Mouse (Mus musculus): ENCODE data around the gene Cited4. TPM values are rescaled to one million over a fixed set of nuclear protein-coding genes. Genes with fewer than 3 reads are reported as not detected.
A peak's percentile ranks its signal among the peaks of the same experiment; 100 is the strongest.

Cited4 gene
- total and polyA plus RNA-seq, 3 experiments = 23.3 to 58.1 TPM; not detected in 1

DNA sequence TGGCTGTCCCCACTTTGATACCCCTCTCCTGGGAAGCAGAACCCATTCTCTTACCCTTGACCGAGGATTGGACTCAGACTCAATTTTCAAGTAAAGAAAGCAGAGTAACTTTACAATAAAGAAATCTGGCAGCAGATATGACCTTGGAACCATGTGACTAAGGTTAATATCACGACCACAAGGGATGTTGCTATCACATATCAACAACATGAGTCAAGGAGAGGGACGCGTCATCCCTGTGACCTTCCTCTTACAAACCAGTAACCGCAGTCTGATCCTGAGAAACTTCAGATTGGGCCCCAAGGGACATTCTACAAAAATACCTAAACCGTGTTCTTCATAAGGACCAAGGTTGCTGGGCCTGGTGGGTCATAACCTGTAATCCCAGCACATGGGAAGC is 38.6 kb upstream of the Cited4 start:
- Histone ChIP-seq H3K27ac (ENCODE audit: control insufficient read depth, low read depth, low read length) (peak overlapping the region; percentile 28), H3K9me3 (replicated peaks; ENCODE audit: insufficient read depth, low read length) (no peaks in the 10 kb centered on the region), H3K4me3 (ENCODE audit: control insufficient read depth in 1 of 2, insufficient read depth in 1 of 2, low read depth in 2 of 2, low read length in 2 of 2) (no peak overlapping the region), H3K36me3 (ENCODE audit: control insufficient read depth in 1 of 2, insufficient read depth in 2 of 2, low read length in 2 of 2) (peaks cover 0 to 58% of the 10 kb centered on the region in 2 experiments; a peak in 2 of 4 replicates), H3K4me1 (ENCODE audit: control insufficient read depth in 1 of 2, insufficient read depth in 2 of 2, low read length in 2 of 2) (peaks cover 48 to 57% of the 10 kb centered on the region in 2 experiments), H3K9ac (ENCODE audit: control insufficient read depth, low read depth, low read length, poor library complexity, severe bottlenecking) (no peak overlapping the region), H3K27me3 (ENCODE audit: control insufficient read depth in 1 of 2, insufficient read depth in 2 of 2, low read length in 2 of 2) (no peaks in the 10 kb centered on the region), H3K79me2 (ENCODE audit: control insufficient read depth, insufficient read depth, low read length, poor library complexity) (no peaks in the 10 kb centered on the region; the same call in 1 of the 2 replicates)
- DNase-seq (ENCODE audit: low read depth, low spot score) = peak; percentile 76
- TF ChIP-seq NELFE (IDR thresholded peaks at IDR 0.05; ENCODE audit: low read depth, low read length) = no peak
- peak; percentile 86 for TF ChIP-seq RCOR1 (IDR thresholded peaks at IDR 0.05; ENCODE audit: low read depth, low read length)
- TF ChIP-seq MEF2A (IDR thresholded peaks at IDR 0.05; ENCODE audit: extremely low read depth, insufficient replicate concordance, low read depth, low read length, poor library complexity, severe bottlenecking) = no peak
- no peak for TF ChIP-seq CHD2 (IDR thresholded peaks at IDR 0.05; ENCODE audit: low read length)
- TF ChIP-seq GABPA (IDR thresholded peaks at IDR 0.05; ENCODE audit: low read depth, low read length) = no peak
- TF ChIP-seq MAZ (IDR thresholded peaks at IDR 0.05; ENCODE audit: low read depth, low read length) = no peak
- no peak for TF ChIP-seq USF2 (IDR thresholded peaks at IDR 0.05; ENCODE audit: borderline replicate concordance in 1 of 2, insufficient read depth in 1 of 2, low read depth in 1 of 2, low read length in 2 of 2)
- no peak for TF ChIP-seq ZNF384 (IDR thresholded peaks at IDR 0.05; ENCODE audit: low read depth, low read length)
- TF ChIP-seq UBTF (IDR thresholded peaks at IDR 0.05; ENCODE audit: borderline replicate concordance, insufficient read depth, low read depth, low read length) = no peak
- no peak for TF ChIP-seq RAD21 (IDR thresholded peaks at IDR 0.05; ENCODE audit: low read depth, low read length)
- TF ChIP-seq JUND (IDR thresholded peaks at IDR 0.05; ENCODE audit: low read depth, low read length) = no peak
- TF ChIP-seq ZKSCAN1 (IDR thresholded peaks at IDR 0.05; ENCODE audit: low read depth, low read length) = no peak
- no peak for TF ChIP-seq KAT2A (conservative IDR thresholded peaks at IDR 0.05; ENCODE audit: low read depth, low read length)
- no peak for TF ChIP-seq ZMIZ1 (IDR thresholded peaks at IDR 0.05; ENCODE audit: low read depth, low read length)
- TF ChIP-seq MAX (IDR thresholded peaks at IDR 0.05; ENCODE audit: low read length) = no peak
- no peak for TF ChIP-seq POLR2A (IDR thresholded peaks at IDR 0.05; ENCODE audit: control insufficient read depth in 1 of 2, insufficient read depth in 1 of 2, low read depth in 1 of 2, low read length in 2 of 2, poor library complexity in 1 of 2)
- TF ChIP-seq ETS1 (IDR thresholded peaks at IDR 0.05; ENCODE audit: low read depth, low read length) = peak; percentile 76
- no peak for TF ChIP-seq MYB (IDR thresholded peaks at IDR 0.05; ENCODE audit: low read depth, low read length)
- no peak for TF ChIP-seq CHD1 (IDR thresholded peaks at IDR 0.05; ENCODE audit: low read depth, low read length)
- TF ChIP-seq POLR2AphosphoS2 (IDR thresholded peaks at IDR 0.05; ENCODE audit: low read length) = no peak
- no peak for TF ChIP-seq MAFK (IDR thresholded peaks at IDR 0.05; ENCODE audit: borderline replicate concordance, low read depth, low read length)
- peak; percentile 41 to 73; a peak in 3 of 4 replicates for TF ChIP-seq EP300 (IDR thresholded peaks at IDR 0.05; ENCODE audit: low read depth in 1 of 2, low read length in 2 of 2)
- no peak for TF ChIP-seq SIN3A (IDR thresholded peaks at IDR 0.05; ENCODE audit: low read length)
- TF ChIP-seq E2F4 (IDR thresholded peaks at IDR 0.05; ENCODE audit: borderline replicate concordance, low read depth, low read length) = no peak
- TF ChIP-seq ZC3H11A (IDR thresholded peaks at IDR 0.05; ENCODE audit: low read depth, low read length) = no peak
- TF ChIP-seq HCFC1 (IDR thresholded peaks at IDR 0.05; ENCODE audit: low read depth, low read length) = no peak
- TF ChIP-seq BHLHE40 (IDR thresholded peaks at IDR 0.05; ENCODE audit: borderline replicate concordance, low read depth, low read length) = peak; percentile 39; the same call in 1 of the 2 replicates
- TF ChIP-seq MYC (IDR thresholded peaks at IDR 0.05; ENCODE audit: low read depth, low read length) = peak; percentile 47; the same call in 1 of the 2 replicates
- peak; percentile 39; the same call in 1 of the 2 replicates for TF ChIP-seq MXI1 (IDR thresholded peaks at IDR 0.05; ENCODE audit: low read depth, low read length)
- no peak for TF ChIP-seq TBP (IDR thresholded peaks at IDR 0.05; ENCODE audit: low read depth, low read length)
- TF ChIP-seq NRF1 (IDR thresholded peaks at IDR 0.05; ENCODE audit: insufficient read depth, low read depth, low read length, poor library complexity, severe bottlenecking) = no peak
- TF ChIP-seq USF1 (IDR thresholded peaks at IDR 0.05; ENCODE audit: low read depth, low read length) = peak; percentile 77
- TF ChIP-seq SMC3 (IDR thresholded peaks at IDR 0.05; ENCODE audit: low read depth, low read length) = no peak
- TF ChIP-seq GATA1 (IDR thresholded peaks at IDR 0.05; ENCODE audit: low read depth, low read length) = peak; percentile 71
- no peak for TF ChIP-seq CTCF (IDR thresholded peaks at IDR 0.05 in 2 of 3, conservative IDR thresholded peaks at IDR 0.05 in 1 of 3; ENCODE audit: control insufficient read depth in 1 of 3, insufficient read depth in 1 of 3, low read depth in 2 of 3, low read length in 3 of 3, poor library complexity in 1 of 3, severe bottlenecking in 1 of 3)
- peak; percentile 20; the same call in 1 of the 2 replicates for TF ChIP-seq TCF12 (IDR thresholded peaks at IDR 0.05; ENCODE audit: low read depth, low read length)
- TF ChIP-seq POLR2AphosphoS5 (IDR thresholded peaks at IDR 0.05; ENCODE audit: borderline replicate concordance, low read depth, low read length) = no peak
- no peak for TF ChIP-seq ELF1 (IDR thresholded peaks at IDR 0.05; ENCODE audit: low read depth, low read length)

Data from MEL (cell line).